In the genomic region with DNA sequence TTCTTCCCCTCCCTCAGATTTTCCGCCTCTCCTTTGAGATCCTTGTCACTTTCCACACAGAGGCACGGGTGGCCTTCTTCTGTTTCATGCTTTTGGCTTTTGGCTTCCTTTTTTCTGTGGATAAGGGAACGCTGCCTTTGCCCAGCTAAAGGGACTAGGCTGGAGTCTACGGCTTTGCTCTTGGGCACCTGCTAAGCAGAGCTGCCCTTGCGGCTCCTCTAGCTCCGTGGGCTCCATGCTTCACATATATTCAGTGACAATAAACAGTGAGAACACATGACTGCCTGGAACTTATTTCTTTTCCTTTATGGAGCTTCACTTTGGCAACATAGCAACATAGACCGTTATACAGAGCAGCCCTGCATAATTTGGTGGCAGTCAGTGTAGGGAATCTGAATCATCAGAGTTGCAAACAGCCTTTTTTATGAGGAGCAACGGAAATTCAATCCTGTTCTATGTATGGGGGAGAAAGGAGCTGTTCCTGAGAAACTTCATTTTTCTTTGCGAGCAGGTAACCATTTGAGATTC, we compare ENCODE assay signal across 22 mouse cellular contexts. TPM values are rescaled to one million over a fixed set of nuclear protein-coding genes. Genes with fewer than 3 reads are reported as not detected.
"Had no signal": no experiment of that assay in that cellular context is flagged by ENCODE, and none has a peak within 500 bp of the region (broad histone marks: within the 10 kb centered on the region; RNA-seq: fewer than 3 reads in every experiment).

No protein-coding gene starts in this region.

- ATAC-seq: intestine, embryonic 16.5 days; liver, embryonic 12.5 days had no signal

- DNase-seq: kidney, adult 18-20 months; kidney, adult 9 months; kidney, postnatal 14 days; kidney, postnatal 4 days; liver; lung, adult 18-20 months; lung, postnatal 10 days; lung, postnatal 36 days; midbrain, embryonic 14.5 days; retina, postnatal 1 day; thymus, adult 2 months; thymus, postnatal 14 days; thymus, postnatal 4 days had no signal

- H3K4me2 ChIP-seq: limb, embryonic 13.5 days; liver, embryonic 12.5 days; liver, embryonic 15.5 days; lung, embryonic 15.5 days; midbrain, embryonic 11.5 days; neural tube, embryonic 12.5 days had no signal

- H3K4me1 ChIP-seq: limb, embryonic 10.5 days; liver, embryonic 12.5 days; liver, embryonic 15.5 days; lung, embryonic 15.5 days; neural tube, embryonic 12.5 days had no signal

- H3K27me3 ChIP-seq: limb, embryonic 13.5 days; liver, embryonic 15.5 days; lung, embryonic 15.5 days; neural tube, embryonic 12.5 days had no signal

- H3K36me3 ChIP-seq: limb, embryonic 10.5 days; limb, embryonic 13.5 days; liver, embryonic 12.5 days; liver, embryonic 15.5 days; lung, embryonic 15.5 days; neural tube, embryonic 12.5 days had no signal

- H3K4me3 ChIP-seq: limb, embryonic 10.5 days; limb, embryonic 13.5 days; liver, embryonic 12.5 days; liver, embryonic 15.5 days; lung, embryonic 15.5 days; neural tube, embryonic 12.5 days had no signal

- H3K27ac ChIP-seq: limb, embryonic 10.5 days; limb, embryonic 13.5 days; liver, embryonic 12.5 days; liver, embryonic 15.5 days; lung, embryonic 15.5 days; neural tube, embryonic 12.5 days had no signal

- H3K9ac ChIP-seq: limb, embryonic 13.5 days; liver, embryonic 12.5 days; liver, embryonic 15.5 days; lung, embryonic 15.5 days; neural tube, embryonic 12.5 days had no signal

- H3K9me3 ChIP-seq: limb, embryonic 10.5 days; limb, embryonic 13.5 days; liver, embryonic 12.5 days; liver, embryonic 15.5 days; lung, embryonic 15.5 days; neural tube, embryonic 12.5 days had no signal

RNA-seq across cellular contexts. Expression of a gene that starts 12.5 kb away (rescaled TPM):
- total RNA-seq: megakaryocyte-erythroid progenitor cell, adult 5-6 weeks had no signal
